Mouse (Mus musculus) heart, embryonic 16.5 days (tissue): ENCODE results near the gene Atxn1. TPM values are rescaled to one million over a fixed set of nuclear protein-coding genes. Genes with fewer than 3 reads are reported as not detected.

Source experiments
- ATAC-seq: fragments of 200-750 bp; cut with Nextera tagmentation; replicated peaks from 2 replicates; pipeline ENCODE4 v1.8.0; 2017; ENCODE audit warnings: moderate number of reproducible peaks; ENCODE audit not compliant: insufficient read depth, low FRiP score; ENCODE audit errors: extremely low read depth
- H3K27ac ChIP-seq: fragments of 300-500 bp; sonication (generic); 2 replicates; pipeline ENCODE4 v1.5.1; 2014; ENCODE audit warnings: mild to moderate bottlenecking, low read length, control low read depth, moderate library complexity
- H3K27me3 ChIP-seq: fragments of 300-500 bp; sonication (generic); 2 replicates; pipeline ENCODE4 v1.6.1; 2014; ENCODE audit warnings: low read length, mixed read lengths; ENCODE audit not compliant: control insufficient read depth, insufficient read depth
- H3K36me3 ChIP-seq: fragments of 300-500 bp; sonication (generic); 2 replicates; pipeline ENCODE4 v1.6.1; 2014; ENCODE audit not compliant: control insufficient read depth, insufficient read depth
- H3K4me1 ChIP-seq: fragments of 300-500 bp; sonication (generic); 2 replicates; pipeline ENCODE4 v1.6.1; 2014; ENCODE audit warnings: low read length, mixed read lengths; ENCODE audit not compliant: control insufficient read depth, insufficient read depth
- H3K4me2 ChIP-seq: fragments of 300-500 bp; sonication (generic); 2 replicates; pipeline ENCODE4 v1.6.1; 2014; ENCODE audit warnings: low read depth, mild to moderate bottlenecking, control low read depth, low read length
- H3K4me3 ChIP-seq: fragments of 300-500 bp; sonication (generic); 2 replicates; pipeline ENCODE4 v1.5.1; 2014; ENCODE audit warnings: mild to moderate bottlenecking, control low read depth, low read length
- H3K9ac ChIP-seq: fragments of 300-500 bp; sonication (generic); 2 replicates; pipeline ENCODE4 v1.6.1; 2014; ENCODE audit warnings: low read length, control low read depth
- H3K9me3 ChIP-seq: fragments of 300-500 bp; sonication (generic); replicated peaks from 2 replicates; pipeline ENCODE4 v1.6.1; 2016; ENCODE audit warnings: low read length; ENCODE audit not compliant: control insufficient read depth
- WGBS: fragments of 180-500 bp; shearing (Covaris S2); extraction: QIAGEN DNeasy Blood & Tissue Kit; methylation state at CpG from one replicate; pipeline ENCODE4 v1.1.7; 2014; 5-methylcytosine and 5-hydroxymethylcytosine counted together
- polyA plus RNA-seq: library from polyadenylated mRNA; unstranded; fragments of >200 nt; fragmentation: Nextera tagmentation; extraction: Ambion mirVana; gene quantifications from 2 replicates; pipeline ENCODE4 v1.2.1, GENCODE M21; 2015

Atxn1 gene
- polyA plus RNA-seq, 1 experiment from 2014 or later = 7.2 TPM

DNA sequence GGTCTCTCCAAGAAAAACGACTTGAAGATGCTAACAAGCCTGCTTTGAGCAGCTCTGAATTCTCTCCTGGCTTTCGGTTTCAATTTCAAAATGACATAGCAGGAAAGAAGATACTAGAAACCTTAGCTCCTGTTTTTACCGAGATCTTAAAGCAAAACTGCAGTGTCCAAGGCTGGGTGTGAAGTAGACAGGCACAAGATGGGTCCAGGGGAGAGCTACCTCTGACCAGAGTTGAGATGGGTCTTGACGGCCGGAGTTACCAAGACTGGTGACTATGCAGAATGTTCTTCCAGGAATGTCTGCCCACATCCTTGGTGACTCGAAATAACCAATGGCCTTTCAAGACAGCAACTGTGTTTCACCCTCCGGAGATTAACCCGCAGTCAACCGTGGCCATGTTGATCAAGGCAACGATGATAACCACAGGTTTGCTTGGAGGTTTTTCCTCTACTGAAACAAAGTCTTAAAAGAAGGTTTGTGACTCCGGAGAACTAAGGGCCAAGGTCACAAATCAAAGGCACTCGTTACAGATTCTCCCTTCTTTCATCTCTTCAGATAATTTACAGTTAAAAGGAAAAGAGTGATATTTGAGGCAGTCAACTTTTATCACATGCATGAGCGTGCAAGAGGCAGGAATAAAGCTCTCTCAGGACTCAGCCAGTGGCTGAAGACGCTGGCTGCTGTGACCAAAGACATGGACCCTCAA lies 92.6 kb downstream of the Atxn1 start:
- Histone ChIP-seq H3K4me2 (peak overlapping the region; percentile 28; the same call in 1 of the 2 replicates), H3K9ac (no peak overlapping the region), H3K27me3 (no peaks in the 10 kb centered on the region), H3K4me1 (0 out of 2 replicates have a peak, but pooled peaks cover 6% of the 10 kb centered on the region), H3K4me3 (peak overlapping the region; percentile 16; the same call in 1 of the 2 replicates), H3K36me3 (no peaks in the 10 kb centered on the region), H3K27ac (peak overlapping the region; percentile 64), H3K9me3 (no peaks in the 10 kb centered on the region)
- no peak for ATAC-seq
- 69% methylated on average over 14 of the region's 14 CpGs for WGBS

DNA sequence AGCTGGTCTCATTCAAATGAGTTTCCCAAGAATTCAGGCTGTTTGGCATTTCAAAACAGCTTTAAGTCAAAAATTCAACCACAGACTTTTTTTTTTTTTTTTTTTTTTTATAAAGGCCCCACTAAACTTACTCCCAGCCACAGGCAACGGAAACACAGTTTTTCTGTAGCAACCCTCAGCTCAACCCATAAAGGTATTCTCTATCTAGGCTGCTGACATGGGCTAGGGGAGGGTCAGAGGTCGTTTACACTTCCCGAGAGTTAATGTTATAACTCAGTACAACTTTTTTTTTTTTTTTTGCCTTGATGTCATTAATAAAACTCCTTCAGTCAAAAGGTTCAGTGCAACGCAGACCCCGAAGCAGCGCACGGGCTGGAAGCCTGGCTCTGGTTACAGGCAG lies 93.3 kb downstream of the Atxn1 start:
- H3K27me3 ChIP-seq = no peaks in the 10 kb centered on the region
- no peaks in the 10 kb centered on the region for H3K9me3 ChIP-seq
- H3K4me3 ChIP-seq = peak overlapping the region; percentile 16; the same call in 1 of the 2 replicates
- no peak overlapping the region for H3K9ac ChIP-seq
- no peaks in the 10 kb centered on the region for H3K36me3 ChIP-seq
- H3K4me1 ChIP-seq = peaks cover 8% of the 10 kb centered on the region; the same call in 1 of the 2 replicates
- H3K27ac ChIP-seq = peak overlapping the region; percentile 64
- ATAC-seq = no peak
- WGBS = 76% methylated on average over 7 of the region's 7 CpGs
- H3K4me2 ChIP-seq = peak overlapping the region; percentile 28; the same call in 1 of the 2 replicates

DNA sequence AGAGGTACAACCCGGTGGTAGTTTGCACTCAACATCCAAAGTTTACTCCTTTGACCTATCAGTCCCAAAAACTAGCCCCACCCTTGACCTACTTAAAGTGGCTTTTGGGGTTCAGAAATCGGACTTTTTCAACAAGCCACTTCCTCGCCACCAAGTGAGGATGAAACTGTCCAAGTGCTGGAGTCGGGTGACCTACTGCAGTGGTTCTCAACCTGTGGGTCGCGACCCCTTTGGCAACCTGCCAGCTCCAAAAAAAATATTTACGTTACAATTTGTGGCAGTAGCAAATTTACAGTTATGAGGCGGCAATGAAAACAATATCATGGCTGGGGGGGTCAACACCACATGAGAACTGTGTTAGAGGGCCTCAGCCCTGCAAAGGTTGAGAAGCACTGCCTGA lies 95.9 kb downstream of the Atxn1 start:
- ATAC-seq = no peak
- WGBS = 81% methylated on average over 8 of the region's 8 CpGs
- no peak overlapping the region for H3K4me3 ChIP-seq

DNA sequence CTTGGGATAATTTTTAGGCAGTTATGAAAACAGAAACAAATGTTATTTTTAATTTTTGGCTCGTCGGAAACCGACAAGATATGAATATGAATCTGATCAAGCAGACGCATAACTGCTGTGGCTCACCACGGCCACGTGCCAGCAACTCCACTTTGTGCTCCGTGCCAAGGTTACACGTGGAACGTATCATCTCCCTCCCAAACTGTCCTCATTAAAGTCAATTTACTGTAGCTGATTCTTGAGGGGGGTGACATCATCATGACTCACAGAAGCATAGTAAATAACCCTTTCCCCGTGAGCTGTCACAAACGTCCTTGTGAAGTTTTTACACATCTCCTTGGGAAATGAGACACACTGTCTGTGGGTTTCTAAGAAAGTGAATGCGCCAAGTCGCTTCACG lies 97.5 kb downstream of the Atxn1 start:
- Histone ChIP-seq H3K9ac (no peak overlapping the region), H3K27ac (no peak overlapping the region), H3K4me1 (peaks cover 6% of the 10 kb centered on the region; the same call in 1 of the 2 replicates), H3K36me3 (no peaks in the 10 kb centered on the region), H3K4me2 (no peak overlapping the region), H3K9me3 (no peaks in the 10 kb centered on the region), H3K4me3 (no peak overlapping the region), H3K27me3 (no peaks in the 10 kb centered on the region)
- no peak for ATAC-seq
- 57% methylated on average over 14 of the region's 14 CpGs for WGBS

More for the DNA sequence above, 95.9 kb downstream of the Atxn1 start:
- Histone ChIP-seq H3K4me2 (no peak overlapping the region), H3K9me3 (no peaks in the 10 kb centered on the region), H3K4me1 (peaks cover 8% of the 10 kb centered on the region; the same call in 1 of the 2 replicates), H3K36me3 (no peaks in the 10 kb centered on the region), H3K9ac (no peak overlapping the region), H3K27me3 (no peaks in the 10 kb centered on the region), H3K27ac (no peak overlapping the region)

DNA sequence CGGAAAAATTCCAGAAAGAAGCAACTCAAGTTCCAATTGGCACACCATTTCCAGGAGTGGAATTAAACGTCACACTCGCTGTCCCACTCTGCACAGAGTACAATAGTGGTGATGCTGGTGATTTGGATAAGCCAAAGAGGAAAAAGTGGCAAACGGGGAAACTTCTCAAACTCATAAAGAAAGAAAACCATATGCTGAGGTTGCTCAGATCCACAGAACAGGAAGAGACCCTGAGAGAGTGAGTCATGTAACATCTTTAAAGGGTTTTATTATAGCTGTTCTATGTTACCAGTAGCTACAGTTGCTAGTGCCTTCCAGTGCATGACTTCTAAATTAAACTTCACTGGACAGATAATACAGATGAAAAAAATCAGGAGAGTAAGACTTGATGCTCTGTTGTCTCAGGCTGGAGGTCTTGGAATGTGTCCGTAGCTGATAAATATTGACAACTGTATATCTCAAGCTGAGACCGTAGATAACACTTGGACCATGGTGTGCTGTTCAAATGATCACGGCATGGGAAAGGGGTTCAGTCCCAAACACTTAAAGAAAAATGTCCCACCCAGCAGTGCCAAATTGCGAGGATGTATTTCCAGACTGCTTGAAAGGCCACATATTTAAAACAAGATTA lies 98.1 kb downstream of the Atxn1 start:
- H3K4me1 ChIP-seq = peaks cover 12% of the 10 kb centered on the region
- H3K27me3 ChIP-seq = no peaks in the 10 kb centered on the region
- H3K36me3 ChIP-seq = no peaks in the 10 kb centered on the region
- H3K9ac ChIP-seq = no peak overlapping the region
- no peak overlapping the region for H3K4me2 ChIP-seq
- H3K4me3 ChIP-seq = no peak overlapping the region
- no peak overlapping the region for H3K27ac ChIP-seq
- WGBS = 72% methylated on average over 8 of the region's 8 CpGs
- ATAC-seq = no peak
- no peaks in the 10 kb centered on the region for H3K9me3 ChIP-seq

DNA sequence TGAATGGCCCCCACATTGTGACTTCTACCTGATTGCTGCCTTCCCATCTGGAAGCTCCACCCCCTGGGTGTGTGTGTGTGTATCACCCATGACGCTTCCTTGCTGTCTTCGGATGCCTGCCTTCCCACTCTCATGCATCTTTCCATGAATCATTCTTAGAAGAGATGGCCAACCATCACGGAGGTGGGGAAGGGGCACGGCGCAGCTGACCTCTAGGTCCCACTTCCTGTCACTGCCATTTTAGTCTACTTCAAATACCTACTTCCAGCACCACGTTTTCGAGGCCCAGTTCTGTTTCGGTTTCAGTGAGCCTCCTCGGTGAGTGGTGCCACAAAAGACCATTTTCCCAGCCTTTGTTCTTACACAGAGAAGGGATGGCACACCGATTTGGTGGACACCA lies 99.2 kb downstream of the Atxn1 start:
- Histone ChIP-seq H3K4me1 (peaks cover 14% of the 10 kb centered on the region), H3K36me3 (no peaks in the 10 kb centered on the region), H3K4me3 (no peak overlapping the region), H3K9ac (no peak overlapping the region), H3K4me2 (no peak overlapping the region), H3K27me3 (no peaks in the 10 kb centered on the region), H3K27ac (no peak overlapping the region), H3K9me3 (no peaks in the 10 kb centered on the region)
- 92% methylated on average over 10 of the region's 10 CpGs for WGBS
- ATAC-seq = no peak

DNA sequence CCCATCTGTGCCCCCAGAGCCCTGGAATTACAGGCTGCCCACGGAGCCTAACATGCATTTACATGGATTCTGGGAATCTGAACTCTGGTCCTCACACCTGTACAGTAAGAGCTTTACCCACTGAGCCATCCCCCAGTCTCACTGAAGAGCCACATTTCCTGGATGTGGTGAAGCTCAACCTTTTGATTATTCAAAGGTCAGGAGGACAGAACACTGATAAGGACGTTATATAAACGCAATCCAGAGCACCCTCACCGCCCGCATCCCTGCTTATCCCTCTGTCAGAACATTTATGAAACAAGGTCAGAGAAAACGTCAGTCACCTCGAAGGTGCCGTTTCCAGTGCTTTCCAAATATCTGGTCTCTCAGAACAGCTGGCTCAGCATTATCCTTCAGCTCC lies 101.0 kb downstream of the Atxn1 start:
- Histone ChIP-seq H3K36me3 (no peaks in the 10 kb centered on the region), H3K4me3 (no peak overlapping the region), H3K27me3 (no peaks in the 10 kb centered on the region), H3K9ac (no peak overlapping the region), H3K4me1 (peaks cover 14% of the 10 kb centered on the region), H3K4me2 (no peak overlapping the region), H3K9me3 (no peaks in the 10 kb centered on the region), H3K27ac (no peak overlapping the region)
- ATAC-seq = no peak
- WGBS = 58% methylated on average over 8 of the region's 8 CpGs

DNA sequence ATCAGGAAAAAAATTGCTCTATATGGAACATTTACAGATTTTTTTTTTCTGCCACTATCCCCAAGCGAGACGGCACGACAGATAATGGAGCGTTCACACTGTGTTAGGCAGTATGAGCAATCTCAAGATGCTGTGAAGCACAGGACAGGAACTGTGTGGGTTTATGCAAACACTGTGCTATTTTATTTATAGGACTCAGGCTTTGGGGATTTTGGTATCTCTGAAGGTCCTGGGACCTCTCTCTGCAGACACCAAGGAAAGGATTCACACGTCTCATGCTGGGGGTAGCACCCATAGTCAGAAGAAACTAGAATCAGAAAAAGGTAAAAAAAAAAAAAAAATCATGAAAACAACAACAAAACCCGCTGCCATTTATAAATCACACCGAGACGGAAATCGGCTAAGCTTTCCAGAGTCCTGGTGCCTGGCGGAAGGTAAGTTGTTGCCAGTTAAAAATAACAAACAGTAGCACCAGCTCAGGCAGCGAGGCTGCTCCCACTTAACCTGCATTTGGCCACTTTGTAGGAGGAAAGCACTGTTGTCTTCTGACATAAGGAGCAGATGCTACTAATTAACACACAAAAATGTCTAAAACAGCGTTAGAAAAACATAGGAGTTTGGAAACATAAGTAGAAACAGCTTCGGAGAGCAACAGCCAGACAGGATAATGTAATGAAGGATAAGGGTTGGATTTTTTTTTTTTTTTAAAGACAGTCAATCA lies 102.8 kb downstream of the Atxn1 start:
- 57% methylated on average over 13 of the region's 13 CpGs for WGBS
- ATAC-seq = no peak
- Histone ChIP-seq H3K9me3 (no peaks in the 10 kb centered on the region), H3K4me1 (peaks cover 11% of the 10 kb centered on the region), H3K36me3 (no peaks in the 10 kb centered on the region), H3K27me3 (no peaks in the 10 kb centered on the region), H3K4me2 (peak overlapping the region; percentile 15; the same call in 1 of the 2 replicates), H3K27ac (peak overlapping the region; percentile 11; the same call in 1 of the 2 replicates), H3K4me3 (no peak overlapping the region), H3K9ac (0 out of 2 replicates have a peak overlapping the region, but pooled peaks have one; percentile 12)
